Mouse (Mus musculus) embryonic facial prominence, embryonic 11.5 days (tissue): ENCODE measurements around the gene Acy3. TPM values are rescaled to one million over a fixed set of nuclear protein-coding genes. Genes with fewer than 3 reads are reported as not detected.
"Not testable (repeated sequence)": the region's sequence is repeated elsewhere in the genome, so short reads cannot be mapped to it uniquely, and the experiment has no call there.

ENCODE experiments used
- ATAC-seq: fragments of 200-750 bp; cut with Nextera tagmentation; replicated peaks from 2 replicates; pipeline ENCODE4 v1.8.0; 2017; ENCODE audit warnings: low read depth; ENCODE audit not compliant: insufficient number of reproducible peaks, low FRiP score, low TSS enrichment
- DNase-seq: peaks from one replicate; pipeline ENCODE4 v3.0.0-alpha.2; 2015; ENCODE audit warnings: low spot score
- H3K27ac ChIP-seq: fragments of 300-500 bp; sonication (generic); replicated peaks from 2 replicates; pipeline ENCODE4 v1.5.1; 2014; ENCODE audit warnings: mild to moderate bottlenecking, low read depth, low read length, control low read depth
- H3K27me3 ChIP-seq: fragments of 300-500 bp; sonication (generic); 2 replicates; pipeline ENCODE4 v1.6.1; 2014; ENCODE audit warnings: mild to moderate bottlenecking, low read length, moderate library complexity, mixed read lengths; ENCODE audit not compliant: control insufficient read depth, insufficient read depth
- H3K36me3 ChIP-seq: fragments of 300-500 bp; sonication (generic); replicated peaks from 2 replicates; pipeline ENCODE4 v1.6.1; 2014; ENCODE audit warnings: low read depth, mild to moderate bottlenecking, low read length, moderate library complexity, mixed read lengths; ENCODE audit not compliant: control insufficient read depth, insufficient read depth
- H3K4me1 ChIP-seq: fragments of 300-500 bp; sonication (generic); 2 replicates; pipeline ENCODE4 v1.6.1; 2014; ENCODE audit warnings: low read length, mixed read lengths; ENCODE audit not compliant: control insufficient read depth, insufficient read depth
- H3K4me2 ChIP-seq: fragments of 300-500 bp; sonication (generic); 2 replicates; pipeline ENCODE4 v1.6.1; 2014; ENCODE audit warnings: low read depth, mild to moderate bottlenecking, control low read depth, low read length, moderate library complexity
- H3K4me3 ChIP-seq: fragments of 300-500 bp; sonication (generic); 2 replicates; pipeline ENCODE4 v1.5.1; 2014; ENCODE audit warnings: low read depth, low read length, control low read depth
- H3K9ac ChIP-seq: fragments of 300-500 bp; sonication (generic); replicated peaks from 2 replicates; pipeline ENCODE4 v1.6.1; 2014; ENCODE audit warnings: mild to moderate bottlenecking, control low read depth, low read length
- H3K9me3 ChIP-seq: fragments of 300-500 bp; sonication (generic); replicated peaks from 2 replicates; pipeline ENCODE4 v1.6.1; 2016; ENCODE audit warnings: mild to moderate bottlenecking, low read length, inconsistent platforms, mixed read lengths; ENCODE audit not compliant: control insufficient read depth
- WGBS: fragments of 180-500 bp; shearing (Covaris S2); extraction: QIAGEN DNeasy Blood & Tissue Kit; methylation state at CpG from one replicate; pipeline ENCODE4 v1.1.7; 2014; 5-methylcytosine and 5-hydroxymethylcytosine counted together
- polyA plus RNA-seq: library from polyadenylated mRNA; unstranded; fragments of >200 nt; fragmentation: Nextera tagmentation; extraction: Ambion mirVana; gene quantifications from 2 replicates; pipeline ENCODE4 v1.2.1, GENCODE M21; 2014

The Acy3 gene
- polyA plus RNA-seq, 1 experiment from 2014 or later = 2.3 TPM

GRCm38 (mm10) chr19:4018743-4019583 lies 32.6 kb downstream of the Acy3 start:
- Histone ChIP-seq H3K27me3 (no peaks in the 10 kb centered on the region), H3K9me3 (no peaks in the 10 kb centered on the region), H3K4me2 (no peak overlapping the region), H3K4me1 (no peaks in the 10 kb centered on the region), H3K27ac (no peak overlapping the region), H3K4me3 (no peak overlapping the region), H3K36me3 (no peaks in the 10 kb centered on the region), H3K9ac (no peak overlapping the region)
- DNase-seq = peak; percentile 78
- ATAC-seq = 0 out of 2 replicates have a peak, but pooled peaks have one; percentile 56
- 35% methylated on average over 18 of the region's 18 CpGs for WGBS

GRCm38 (mm10) chr19:4023185-4023584 lies 36.8 kb downstream of the Acy3 start:
- no peaks in the 10 kb centered on the region for H3K9me3 ChIP-seq
- no peaks in the 10 kb centered on the region for H3K27me3 ChIP-seq
- H3K4me1 ChIP-seq = no peaks in the 10 kb centered on the region
- no peak overlapping the region for H3K4me3 ChIP-seq
- no peak overlapping the region for H3K4me2 ChIP-seq
- no peaks in the 10 kb centered on the region for H3K36me3 ChIP-seq
- no peak overlapping the region for H3K27ac ChIP-seq
- H3K9ac ChIP-seq = no peak overlapping the region
- no peak for DNase-seq
- ATAC-seq = no peak
- WGBS = 76% methylated on average over 7 of the region's 7 CpGs

- H3K9me3 ChIP-seq = no peaks in the 10 kb centered on the region
- ATAC-seq = no peak
- H3K4me1 ChIP-seq = no peaks in the 10 kb centered on the region
- DNase-seq = no peak
- H3K4me2 ChIP-seq = no peak overlapping the region
- H3K4me3 ChIP-seq = no peak overlapping the region
- no peak overlapping the region for H3K9ac ChIP-seq
- H3K27me3 ChIP-seq = no peaks in the 10 kb centered on the region
- H3K27ac ChIP-seq = no peak overlapping the region
- H3K36me3 ChIP-seq = no peaks in the 10 kb centered on the region
These were observed 41.2 kb downstream of the Acy3 start for GRCm38 (mm10) chr19:4027576-4027975.

GRCm38 (mm10) chr19:4032668-4033067 lies 46.3 kb downstream of the Acy3 start:
- H3K27ac ChIP-seq = no peak overlapping the region
- WGBS = 56% methylated on average over 7 of the region's 7 CpGs
- no peak overlapping the region for H3K9ac ChIP-seq
- no peak overlapping the region for H3K4me3 ChIP-seq
- no peak overlapping the region for H3K4me2 ChIP-seq
- H3K27me3 ChIP-seq = no peaks in the 10 kb centered on the region
- no peaks in the 10 kb centered on the region for H3K9me3 ChIP-seq
- H3K36me3 ChIP-seq = no peaks in the 10 kb centered on the region
- H3K4me1 ChIP-seq = no peaks in the 10 kb centered on the region
- ATAC-seq (no peak), DNase-seq (no peak)

- no peak overlapping the region for H3K27ac ChIP-seq
- no peaks in the 10 kb centered on the region for H3K9me3 ChIP-seq
- H3K27me3 ChIP-seq = no peaks in the 10 kb centered on the region
- no peak overlapping the region for H3K4me2 ChIP-seq
- H3K4me3 ChIP-seq = no peak overlapping the region
- ATAC-seq (no peak), DNase-seq (no peak)
- H3K36me3 ChIP-seq = no peaks in the 10 kb centered on the region
- WGBS = 85% methylated on average over 3 of the region's 3 CpGs
- H3K9ac ChIP-seq = no peak overlapping the region
- H3K4me1 ChIP-seq = no peaks in the 10 kb centered on the region
These were observed 46.9 kb downstream of the Acy3 start for GRCm38 (mm10) chr19:4033298-4033697.

- Histone ChIP-seq H3K4me1 (no peaks in the 10 kb centered on the region), H3K27ac (no peak overlapping the region), H3K36me3 (no peaks in the 10 kb centered on the region), H3K4me2 (no peak overlapping the region), H3K27me3 (no peaks in the 10 kb centered on the region), H3K9ac (no peak overlapping the region), H3K9me3 (no peaks in the 10 kb centered on the region), H3K4me3 (no peak overlapping the region)
- 63% methylated on average over 5 of the region's 5 CpGs for WGBS
- ATAC-seq (no peak), DNase-seq (no peak)
These were observed 47.4 kb downstream of the Acy3 start for GRCm38 (mm10) chr19:4033742-4034141.

GRCm38 (mm10) chr19:4036327-4037045 lies 50.1 kb downstream of the Acy3 start:
- Histone ChIP-seq H3K9ac (no peak overlapping the region), H3K4me2 (no peak overlapping the region)

GRCm38 (mm10) chr19:4037154-4037787 lies 50.9 kb downstream of the Acy3 start:
- not testable (repeated sequence) for H3K36me3 ChIP-seq, H3K9me3 ChIP-seq, H3K27me3 ChIP-seq, ATAC-seq, DNase-seq, H3K4me1 ChIP-seq
- Histone ChIP-seq H3K9ac (peak overlapping the region; percentile 91), H3K27ac (peak overlapping the region; percentile 70; the same call in 1 of the 2 replicates), H3K4me3 (peak overlapping the region; percentile 68), H3K4me2 (peak overlapping the region; percentile 77)
- 25% methylated on average over 7 of the region's 8 CpGs for WGBS

More at GRCm38 (mm10) chr19:4036327-4037045, 50.1 kb downstream of the Acy3 start:
- H3K4me3 ChIP-seq = no peak overlapping the region
- no peak for ATAC-seq
- H3K9me3 ChIP-seq = no peaks in the 10 kb centered on the region
- no peak for DNase-seq
- no peaks in the 10 kb centered on the region for H3K4me1 ChIP-seq
- H3K27ac ChIP-seq = no peak overlapping the region
- 72% methylated on average over 12 of the region's 12 CpGs for WGBS
- H3K36me3 ChIP-seq = no peaks in the 10 kb centered on the region
- no peaks in the 10 kb centered on the region for H3K27me3 ChIP-seq
